Mouse (Mus musculus) neural tube, embryonic 10.5 days (tissue): ENCODE results near the gene Dnaja4.
"Not testable (repeated sequence)": the region's sequence is repeated elsewhere in the genome, so short reads cannot be mapped to it uniquely, and the experiment has no call there.

Experiments
- DNase-seq: peaks from one replicate; pipeline ENCODE4 v3.0.0-alpha.2; 2017; ENCODE audit warnings: low spot score; ENCODE audit errors: extremely low spot score

Dnaja4 gene

GRCm38 (mm10) chr9:54698318-54699086 is at the start of gene Dnaja4:
Gene Dnaja4 (plus strand): TSS chr9:54698873.
- DNase-seq: no peak

GRCm38 (mm10) chr9:54649360-54649759 is 49.3 kb upstream of the Dnaja4 start:
- DNase-seq: no peak

GRCm38 (mm10) chr9:54652778-54653177 is 45.9 kb upstream of the Dnaja4 start:
- no peak for DNase-seq

GRCm38 (mm10) chr9:54655846-54656245 is 42.8 kb upstream of the Dnaja4 start:
- no peak for DNase-seq

- no peak for DNase-seq
Observed at GRCm38 (mm10) chr9:54656402-54656801, 42.3 kb upstream of the Dnaja4 start.

- DNase-seq: no peak
Observed at GRCm38 (mm10) chr9:54658773-54659172, 39.9 kb upstream of the Dnaja4 start.

- DNase-seq: no peak
Observed at GRCm38 (mm10) chr9:54661605-54662377, 36.9 kb upstream of the Dnaja4 start, which contains the start of gene Acsbg1. Gene Acsbg1 (minus strand): TSS chr9:54661870.

GRCm38 (mm10) chr9:54664358-54664757 is 34.3 kb upstream of the Dnaja4 start:
- DNase-seq: no peak

GRCm38 (mm10) chr9:54666116-54666515 is 32.6 kb upstream of the Dnaja4 start:
- DNase-seq: no peak

- DNase-seq: no peak
Observed at GRCm38 (mm10) chr9:54668455-54668854, 30.2 kb upstream of the Dnaja4 start.

GRCm38 (mm10) chr9:54671962-54672361 is 26.7 kb upstream of the Dnaja4 start:
- DNase-seq: no peak

- no peak for DNase-seq
Observed at GRCm38 (mm10) chr9:54673887-54674286, 24.8 kb upstream of the Dnaja4 start.

- peak; percentile 88 for DNase-seq
Observed at GRCm38 (mm10) chr9:54676531-54676986, 22.1 kb upstream of the Dnaja4 start.

GRCm38 (mm10) chr9:54682846-54683245 is 15.8 kb upstream of the Dnaja4 start:
- no peak for DNase-seq

- DNase-seq: no peak
Observed at GRCm38 (mm10) chr9:54683814-54684605, 14.7 kb upstream of the Dnaja4 start.

GRCm38 (mm10) chr9:54687246-54688236 is 11.1 kb upstream of the Dnaja4 start:
- DNase-seq: no peak

GRCm38 (mm10) chr9:54689446-54689845 is 9.2 kb upstream of the Dnaja4 start:
- no peak for DNase-seq

- not testable (repeated sequence) for DNase-seq
Observed at GRCm38 (mm10) chr9:54690697-54691096, 8.0 kb upstream of the Dnaja4 start.

- peak; percentile 26 for DNase-seq
Observed at GRCm38 (mm10) chr9:54691241-54691805, 7.3 kb upstream of the Dnaja4 start.

- no peak for DNase-seq
Observed at GRCm38 (mm10) chr9:54699087-54699344, 343 bp downstream of the Dnaja4 start.
